Mouse (Mus musculus) CD4-positive, CD25-positive, alpha-beta regulatory T cell, adult 9 weeks (primary cell): ENCODE measurements around the gene Chuk. TPM values are rescaled to one million over a fixed set of nuclear protein-coding genes. Genes with fewer than 3 reads are reported as not detected.

ENCODE experiments used
- polyA plus RNA-seq: library from polyadenylated mRNA; unstranded; fragments of 100-300 nt; shearing (Covaris generic); gene quantifications from one replicate; pipeline ENCODE4 v1.2.1, GENCODE M21; 2017

Chuk gene
- 25.3 TPM for polyA plus RNA-seq

DNA sequence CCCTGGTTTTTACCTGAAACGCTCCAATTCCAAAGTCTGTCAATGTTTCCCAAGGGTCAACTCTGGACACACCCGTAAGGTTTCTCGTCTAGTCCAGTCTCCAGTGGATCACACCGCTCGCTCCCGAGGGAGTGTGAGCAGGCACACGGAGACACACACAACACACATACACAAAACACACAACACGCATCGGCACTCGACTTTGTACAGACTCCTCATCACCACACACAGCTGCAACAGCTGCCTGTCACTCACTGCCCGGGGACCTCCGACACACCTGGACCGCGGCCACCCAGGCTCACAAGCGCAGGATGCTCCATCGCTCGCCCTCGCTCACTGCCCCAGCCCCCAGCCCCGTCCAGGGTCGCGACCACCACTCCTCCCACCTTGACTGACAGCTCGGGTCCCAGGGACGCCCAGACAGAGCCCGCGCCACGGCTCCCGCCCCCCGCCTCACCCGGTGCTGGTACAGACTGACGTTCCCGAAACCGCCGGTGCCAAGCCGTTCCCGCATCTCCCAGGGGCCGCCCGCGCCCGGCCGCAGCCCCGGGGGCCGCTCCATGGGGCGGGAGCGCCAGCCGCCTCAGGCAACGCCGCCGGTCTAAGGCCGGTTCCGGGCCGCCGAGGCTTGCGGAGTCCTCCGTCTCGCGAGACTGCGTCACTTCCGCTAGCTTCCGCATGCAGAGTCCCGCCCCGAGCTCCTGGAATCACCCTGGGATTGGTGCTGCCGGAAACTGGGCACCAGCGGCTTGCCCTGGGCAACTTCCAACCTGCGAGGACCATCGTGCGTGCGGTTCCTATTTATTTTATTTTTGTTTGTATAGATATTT is at the start of gene Chuk:
Gene Chuk, minus strand, starts transcription at position 650 of the 830 bp plus-strand sequence.

DNA sequence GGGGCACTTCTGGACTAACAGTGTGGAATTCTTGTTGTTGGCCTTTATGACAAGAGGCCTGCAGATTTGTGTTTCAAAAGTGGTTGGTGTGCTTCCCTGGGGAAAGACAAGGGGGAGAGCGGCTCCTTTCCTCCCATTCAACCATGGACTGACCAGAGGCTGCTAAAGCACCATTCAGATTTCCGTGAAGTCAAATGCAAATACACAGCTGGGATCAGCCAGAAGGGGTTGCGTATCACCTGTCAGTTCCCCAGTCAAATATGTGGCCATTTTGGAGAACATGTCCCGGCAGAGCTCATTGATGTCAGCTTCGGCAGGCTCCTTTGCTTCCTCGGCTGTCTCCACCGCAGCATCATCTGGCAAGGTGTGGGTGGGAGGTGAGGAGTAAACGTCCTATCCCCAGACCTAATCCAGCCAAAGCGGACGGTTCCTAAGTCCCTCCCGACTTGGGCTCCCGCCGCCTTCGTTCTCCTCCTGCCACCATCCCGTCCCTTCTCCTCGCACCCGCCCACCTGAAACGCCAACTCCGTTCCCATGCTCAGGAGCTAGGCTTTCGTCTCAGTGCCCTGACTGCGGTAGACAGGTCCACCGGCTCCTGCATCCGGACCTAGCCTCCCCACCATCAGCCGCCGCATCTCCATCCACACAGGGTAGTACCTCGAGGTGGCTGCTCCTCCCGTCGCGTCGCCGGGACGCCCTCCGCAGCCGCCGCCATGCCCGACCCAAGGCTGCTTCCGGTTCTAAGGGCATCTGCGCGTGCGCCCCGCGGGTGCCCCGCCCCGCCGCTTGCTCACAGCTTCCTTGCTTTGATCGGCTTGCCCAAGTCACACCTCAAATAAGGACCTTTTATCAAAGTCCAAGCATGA is 38.7 kb upstream of the Chuk start, which contains the start of gene Bloc1s2:
Gene Bloc1s2, minus strand, starts transcription at position 745 of the 866 bp plus-strand sequence.

DNA sequence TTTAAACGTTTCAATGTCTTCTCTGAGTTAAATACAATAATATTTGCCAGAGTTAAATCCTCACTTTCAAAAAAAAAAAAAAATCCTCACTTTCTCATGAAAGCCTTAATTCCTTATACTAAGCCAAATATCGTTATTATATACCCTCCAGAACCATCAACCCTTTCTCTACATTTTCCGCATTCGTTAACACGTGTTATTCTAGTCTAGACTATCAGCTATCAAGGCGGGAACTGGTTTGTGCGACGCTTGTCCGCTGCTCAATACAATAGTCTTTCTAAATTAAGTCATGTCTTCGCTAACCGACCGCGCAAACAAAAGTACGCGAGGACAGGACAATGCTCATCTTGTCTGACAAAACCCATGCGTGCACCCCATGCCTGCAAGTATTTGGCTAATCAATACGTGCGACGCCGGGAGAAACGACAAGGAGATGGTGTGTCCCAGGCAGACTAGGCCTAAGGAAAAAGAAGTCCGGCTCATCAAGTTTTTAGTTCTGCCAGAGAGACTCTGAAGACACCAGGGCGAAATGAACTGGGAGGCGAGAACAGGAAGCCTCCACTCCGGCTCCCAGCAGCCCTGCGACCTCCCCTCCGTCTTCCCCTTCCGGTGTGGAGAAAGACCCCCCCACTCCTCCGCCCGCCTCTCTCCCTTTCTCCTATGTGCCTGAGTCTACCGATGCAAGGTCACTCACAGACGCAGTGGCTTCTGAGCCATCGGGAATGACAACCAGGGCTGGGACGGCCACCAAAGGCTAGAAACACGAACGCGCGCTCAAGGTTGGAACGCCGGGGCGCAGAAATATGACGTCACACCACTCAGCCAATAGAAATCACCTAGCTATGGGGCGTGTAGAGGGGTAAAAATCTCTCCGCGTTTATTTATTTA is 28.0 kb upstream of the Chuk start, which contains the start of gene Cwf19l1:
Gene Cwf19l1, minus strand, starts transcription at position 805 of the 888 bp plus-strand sequence.

DNA sequence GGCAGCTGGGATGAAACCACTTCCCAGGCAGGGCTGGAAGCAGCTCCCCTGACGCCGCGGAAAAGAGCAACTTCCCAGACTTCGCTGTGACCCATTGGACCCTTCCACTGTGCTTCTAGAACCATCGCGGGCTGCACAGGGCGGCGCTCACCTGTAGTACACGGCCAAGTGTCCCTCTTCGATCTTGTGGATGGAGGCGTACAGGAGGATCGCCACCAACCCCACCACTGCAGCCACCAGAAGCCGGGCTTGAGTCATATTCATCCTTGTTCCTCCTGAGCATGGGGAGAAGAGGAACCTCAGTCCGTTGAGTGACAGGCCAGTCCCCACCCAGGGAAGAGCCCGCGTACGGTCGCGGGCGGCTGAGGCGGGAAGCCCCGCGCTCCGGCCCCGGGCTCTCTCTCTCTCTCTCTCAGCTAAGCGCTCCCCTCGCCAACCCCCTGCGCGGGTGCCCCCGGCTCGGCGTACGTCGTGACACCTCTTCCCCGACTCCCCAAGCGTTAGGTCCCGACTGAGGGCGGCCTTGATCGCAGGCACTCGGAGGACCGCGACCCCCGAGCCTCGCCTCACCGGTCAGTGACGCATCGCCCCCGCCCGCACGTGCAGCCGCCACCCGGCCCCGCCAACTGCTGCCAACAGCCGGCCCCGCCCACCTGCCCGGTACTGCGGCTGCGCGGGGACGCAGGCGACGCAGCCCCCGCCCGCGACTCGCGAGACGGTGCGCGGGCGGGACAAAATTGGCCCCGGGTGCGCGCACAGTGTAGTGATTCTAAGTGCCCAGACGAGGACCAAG is 38.0 kb downstream of the Chuk start, which contains the start of gene Erlin1:
Gene Erlin1, minus strand, starts transcription at position 665 of the 793 bp plus-strand sequence.

DNA sequence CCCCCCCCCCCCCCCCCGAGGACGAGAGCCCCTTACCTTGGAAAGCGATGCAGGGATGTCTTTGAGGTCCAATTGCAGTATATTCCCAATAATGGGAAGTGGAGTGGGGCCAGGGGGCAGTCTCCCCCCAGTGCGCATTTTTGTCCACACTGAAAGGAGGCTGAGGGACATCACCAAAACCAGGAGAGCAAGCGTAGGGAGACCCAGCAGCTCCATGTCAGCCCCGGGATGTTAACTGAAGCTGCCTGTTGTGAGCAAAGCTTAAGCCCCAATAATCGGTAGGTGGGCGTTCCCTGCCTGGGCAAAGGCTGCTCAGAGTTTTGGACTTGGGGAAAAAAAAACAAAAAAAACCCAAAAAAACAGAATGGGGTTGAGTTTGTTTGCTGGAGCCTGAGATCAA is 78.3 kb downstream of the Chuk start, which contains the start of gene Cyp2c23:
Gene Cyp2c23, minus strand, starts transcription at position 237 of the 400 bp plus-strand sequence.

Other genes starting within 250 kb of the Chuk start
- 7.3 TPM for gene Dnmbp, start 167.3 kb downstream of the Chuk start, polyA plus RNA-seq
- gene Cpn1, start 120.9 kb downstream of the Chuk start, polyA plus RNA-seq = not detected
- not detected for gene Cyp2c23, start 78.3 kb downstream of the Chuk start, polyA plus RNA-seq
- gene Erlin1, start 37.7 kb downstream of the Chuk start, polyA plus RNA-seq = 6.0 TPM
- gene Cwf19l1, start 28.4 kb upstream of the Chuk start, polyA plus RNA-seq = 45.0 TPM
- 141 TPM for gene Bloc1s2, start 39.0 kb upstream of the Chuk start, polyA plus RNA-seq
- gene Pkd2l1, start 85.0 kb upstream of the Chuk start, polyA plus RNA-seq = not detected
- gene Scd3, start 95.8 kb upstream of the Chuk start, polyA plus RNA-seq = not detected
- 59.0 TPM for gene Scd2, start 186.2 kb upstream of the Chuk start, polyA plus RNA-seq
- gene Scd4, start 225.6 kb upstream of the Chuk start, polyA plus RNA-seq = 0.47 TPM